Mouse (Mus musculus): ENCODE measurements at regions not wholly inside any gene's neighbourhood (a gene's known extent, or its start where the extent isn't known, plus 50 kb on each side); places are given as distances from the start of the nearest gene placed in this dataset.

DNA sequence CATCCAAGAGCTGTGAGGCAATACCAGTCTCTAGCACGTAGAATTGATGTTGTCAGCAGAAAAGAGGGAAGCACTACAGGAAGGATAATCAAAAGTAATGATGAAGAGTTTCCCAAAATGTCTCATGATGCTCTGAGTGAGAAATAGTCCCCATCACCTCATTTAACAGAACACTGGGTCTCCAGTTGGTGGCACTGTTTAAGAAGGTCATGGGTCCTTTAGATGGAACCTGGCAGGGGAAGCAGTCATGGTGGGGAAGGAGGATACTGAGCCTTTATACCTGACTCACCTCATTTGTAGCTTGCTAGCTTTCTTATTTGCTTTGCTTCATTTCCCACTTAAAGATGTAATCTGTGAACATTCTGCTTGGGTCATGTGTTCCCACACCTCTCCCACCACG lies 115.4 kb upstream of the Sec61g start:
- no peak for TF ChIP-seq POLR2A (IDR thresholded peaks at IDR 0.05; ENCODE audit: extremely low read depth, insufficient read depth, low read length)
- no peak for TF ChIP-seq CTCF (IDR thresholded peaks at IDR 0.05; ENCODE audit: extremely low read depth, insufficient read depth, low read length)

Measured in cortical plate, adult 2 months (tissue).